Mouse (Mus musculus) adrenal gland, postnatal 4 days (tissue): ENCODE measurements around the gene Pkd1l1. TPM values are rescaled to one million over a fixed set of nuclear protein-coding genes. Genes with fewer than 3 reads are reported as not detected.

ENCODE experiments used
- DNase-seq, 2 experiments: peaks; one replicate each; pipeline ENCODE4 v3.0.0; 2021 to 2022; ENCODE audit warnings: low spot score in 2 of 2, mixed read lengths in 2 of 2
- total RNA-seq, 2 experiments: library from RNA; stranded (reverse); gene quantifications; 2 replicates each; pipeline ENCODE4 v1.2.3; 2021

Pkd1l1 gene
- total RNA-seq, 2 experiments from 2014 or later, result 0.08 to 0.20 TPM

DNA sequence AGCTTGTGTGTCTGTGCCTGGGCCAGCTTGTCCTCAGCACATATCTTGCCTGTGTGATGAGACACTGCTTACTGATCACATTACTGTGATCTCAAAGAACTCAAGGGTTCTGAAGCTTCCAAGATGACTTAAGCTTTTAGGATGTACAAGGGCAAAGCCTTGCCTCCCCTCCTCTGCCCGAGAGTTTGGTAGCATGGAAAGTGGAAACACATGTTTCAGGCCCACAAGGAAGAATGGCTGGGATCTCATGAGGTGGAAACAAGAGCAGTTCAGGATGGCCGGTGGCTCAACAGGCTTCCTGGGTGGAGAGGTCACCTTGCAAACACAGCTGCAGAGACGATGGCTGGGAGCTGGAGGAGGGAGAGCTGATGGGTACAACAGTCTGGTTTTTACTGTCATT, 147.0 kb downstream of the Pkd1l1 start:
- no peak for DNase-seq

DNA sequence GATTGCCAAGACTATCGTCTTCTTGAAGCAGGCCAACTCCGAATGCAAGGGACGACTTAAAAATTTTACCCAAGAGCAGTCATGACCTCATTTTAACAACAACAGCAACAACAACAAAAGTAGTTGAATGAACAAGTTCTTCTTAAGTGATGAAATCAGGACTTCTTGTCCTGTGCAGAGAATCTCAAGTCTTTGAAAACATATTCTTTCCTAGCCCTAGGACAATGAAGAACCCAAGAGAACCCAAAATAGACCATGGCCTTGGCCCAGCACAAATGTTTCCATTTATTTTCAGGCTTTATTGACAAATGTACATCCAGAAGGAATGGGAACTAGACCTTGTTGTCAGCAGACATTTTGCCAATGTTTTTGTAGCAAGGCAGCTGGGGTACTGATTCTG, 147.7 kb downstream of the Pkd1l1 start:
- DNase-seq, result no peak

DNA sequence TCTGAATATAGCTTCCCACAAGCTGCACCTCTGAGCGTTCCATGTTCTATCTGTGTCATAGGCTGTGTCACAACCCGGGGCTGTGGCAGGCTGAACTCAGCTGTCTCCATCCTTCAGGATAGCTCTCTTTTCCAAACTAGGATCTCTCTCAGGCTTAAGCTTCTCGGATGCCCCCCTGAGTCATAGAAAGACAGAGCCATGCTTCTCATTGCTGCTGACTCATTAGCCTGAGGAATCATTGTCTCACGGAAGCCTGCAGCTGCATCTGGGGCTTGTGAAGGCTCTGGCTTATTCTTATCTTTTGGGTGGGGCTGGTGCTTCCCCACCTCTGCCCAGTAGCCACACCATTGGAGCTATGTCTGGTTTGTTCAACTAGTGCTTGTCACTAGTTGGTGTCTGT, 151.7 kb downstream of the Pkd1l1 start:
- no peak for DNase-seq

DNA sequence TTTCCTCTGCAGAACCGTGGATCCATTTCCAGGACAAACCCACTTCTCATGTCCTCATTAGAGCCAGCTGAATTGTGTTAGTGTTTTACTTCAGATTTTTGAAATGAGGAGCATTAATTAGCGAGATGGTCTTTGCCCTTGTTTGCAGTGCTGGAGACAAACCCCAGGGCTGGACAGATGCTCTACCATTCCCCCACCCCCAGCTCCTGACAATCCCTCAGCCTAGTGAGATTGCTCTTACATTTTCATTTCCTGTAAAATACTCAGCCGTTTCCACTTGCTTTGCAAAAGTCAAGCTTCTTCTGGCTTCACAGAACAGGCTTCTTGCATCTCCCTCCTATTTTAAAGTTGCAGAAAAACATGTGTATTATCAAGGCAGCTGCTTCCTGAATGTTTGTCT, 155.7 kb downstream of the Pkd1l1 start:
- DNase-seq, result no peak

DNA sequence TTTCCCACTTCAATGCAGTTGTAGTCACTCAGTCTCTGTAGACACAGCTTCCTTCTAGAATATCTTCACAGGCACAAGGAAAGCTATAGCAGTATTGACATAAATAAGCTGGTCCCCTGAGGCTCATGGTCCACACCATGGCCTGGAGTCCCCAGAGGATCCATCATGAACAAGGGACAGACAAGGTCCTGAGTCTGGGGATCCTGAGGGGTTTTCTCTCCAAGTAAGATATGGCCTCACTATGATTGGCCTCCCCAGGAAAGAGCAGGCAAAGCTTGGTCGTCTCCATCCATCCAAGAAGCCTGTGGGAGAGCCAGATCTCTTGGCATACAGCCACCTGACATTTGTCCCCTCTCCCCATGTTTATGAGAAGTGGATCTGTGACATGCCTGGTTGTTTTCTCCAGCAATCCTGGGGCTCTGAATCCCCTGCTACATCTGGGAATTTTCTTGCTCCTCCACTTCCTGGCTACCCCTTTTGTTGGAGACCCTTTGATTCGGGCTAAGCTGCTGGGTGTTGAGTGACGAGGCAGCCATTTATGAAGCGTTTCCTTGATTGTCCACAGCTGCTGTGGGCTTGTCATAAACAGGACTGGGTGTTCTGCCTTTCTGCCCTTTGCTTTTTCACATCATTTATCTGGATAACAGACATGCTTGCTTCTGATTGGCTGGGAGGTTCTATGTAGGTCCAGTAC, 158.8 kb downstream of the Pkd1l1 start:
- no peak for DNase-seq

GRCm38 (mm10) chr11:8811506-8812100, 161.5 kb downstream of the Pkd1l1 start:
- no peak for DNase-seq

GRCm38 (mm10) chr11:8809644-8810043, 163.4 kb downstream of the Pkd1l1 start:
- DNase-seq, result no peak

DNA sequence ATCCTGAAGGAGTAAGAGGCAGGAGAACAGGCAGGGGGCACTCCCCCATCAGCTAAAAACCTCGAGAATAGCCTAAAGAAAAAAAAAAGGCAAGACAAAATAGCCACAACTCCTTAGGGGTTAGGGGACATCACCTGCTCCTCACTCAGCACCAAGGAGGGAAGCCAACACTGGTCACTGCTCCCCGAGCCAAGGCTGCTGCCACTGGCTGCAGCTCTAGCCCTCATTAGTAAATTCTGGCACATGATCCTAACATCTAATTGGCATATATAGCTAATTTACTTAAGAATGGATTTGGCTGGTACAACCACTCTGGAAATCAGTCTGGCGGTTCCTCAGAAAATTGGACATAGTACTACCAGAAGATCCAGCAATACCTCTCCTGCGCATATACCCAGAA, 166.1 kb downstream of the Pkd1l1 start:
- DNase-seq, result no peak

DNA sequence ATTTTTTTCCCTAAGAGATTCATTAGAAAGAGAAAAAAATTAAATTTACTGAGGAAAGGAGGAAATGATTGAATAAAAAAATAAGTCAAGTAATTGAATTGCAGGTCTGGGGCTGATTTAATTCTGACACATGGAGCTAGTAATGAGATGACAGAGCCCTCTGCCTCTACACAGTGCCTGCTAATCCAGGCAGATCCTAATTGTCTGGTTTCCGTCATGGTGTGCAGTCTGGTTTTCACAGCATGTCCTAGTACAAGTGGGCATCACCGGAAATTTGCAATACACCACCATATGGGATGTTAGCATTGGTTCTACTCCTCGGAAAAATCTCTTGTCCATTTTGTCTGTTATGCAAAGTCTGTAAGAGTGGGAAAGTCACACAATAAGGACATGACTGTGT, 168.9 kb downstream of the Pkd1l1 start:
- DNase-seq, result no peak

- no peak for DNase-seq
These were observed 175.6 kb downstream of the Pkd1l1 start for GRCm38 (mm10) chr11:8797486-8797885.

- no peak for DNase-seq
These were observed 178.0 kb downstream of the Pkd1l1 start for GRCm38 (mm10) chr11:8795031-8795430.

- no peak for DNase-seq
These were observed 180.9 kb downstream of the Pkd1l1 start for GRCm38 (mm10) chr11:8792146-8792545.

DNA sequence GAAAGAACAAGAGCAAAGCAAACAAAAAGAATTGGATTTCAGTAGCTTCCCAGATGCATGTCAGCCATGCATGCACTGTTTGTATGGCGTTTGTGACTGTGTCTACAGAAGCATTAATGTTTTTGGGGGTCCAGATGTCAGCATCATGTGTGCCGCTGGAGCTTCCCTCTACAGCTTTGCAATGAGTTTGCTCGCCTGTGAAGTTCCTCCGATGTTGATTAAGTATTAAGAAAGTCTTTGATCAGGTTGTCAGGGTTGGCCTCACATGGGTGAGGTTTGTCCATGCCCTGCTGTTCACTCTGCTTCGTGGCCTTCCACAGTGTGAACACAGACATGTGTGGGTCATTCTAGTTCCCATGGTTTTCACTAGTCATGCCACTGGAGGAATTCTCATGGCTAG, 183.9 kb downstream of the Pkd1l1 start:
- DNase-seq, result no peak

GRCm38 (mm10) chr11:8787604-8788003, 185.5 kb downstream of the Pkd1l1 start:
- no peak for DNase-seq

DNA sequence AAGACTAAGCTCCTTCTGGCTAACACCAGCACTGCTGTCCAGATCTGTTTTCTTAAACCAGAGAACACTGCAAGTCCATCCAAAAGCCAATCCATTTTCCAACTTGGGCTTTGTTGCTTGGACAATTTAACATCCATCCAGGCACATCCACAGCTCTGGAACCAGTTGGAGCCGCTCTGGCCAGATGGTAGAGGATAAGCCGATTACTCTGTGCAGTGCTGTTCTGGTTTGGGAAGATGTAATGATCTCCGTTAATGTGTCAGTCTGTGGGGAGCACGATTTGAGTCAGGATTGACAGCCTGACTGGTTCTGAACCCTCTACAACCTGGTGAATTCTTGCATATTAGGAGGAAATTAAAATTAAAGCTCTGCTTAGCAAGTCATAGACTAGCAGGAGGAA, 188.7 kb downstream of the Pkd1l1 start:
- DNase-seq, result no peak

DNA sequence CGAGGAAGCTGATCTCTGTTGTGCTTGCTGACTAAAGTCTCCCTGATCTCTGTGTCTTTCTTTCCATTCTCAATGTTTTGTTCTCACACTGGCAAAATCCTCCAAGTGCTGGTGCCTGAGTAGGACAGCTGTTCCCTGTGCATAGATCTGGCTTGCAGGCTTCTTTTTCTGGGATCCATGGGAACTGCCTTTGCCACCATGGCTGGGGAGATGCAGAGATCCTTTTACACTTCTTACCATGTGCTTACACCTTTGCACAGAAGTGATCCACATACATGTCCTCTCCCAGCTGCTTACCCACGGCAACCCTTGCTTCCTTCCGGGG, 191.0 kb downstream of the Pkd1l1 start:
- DNase-seq, result no peak

DNA sequence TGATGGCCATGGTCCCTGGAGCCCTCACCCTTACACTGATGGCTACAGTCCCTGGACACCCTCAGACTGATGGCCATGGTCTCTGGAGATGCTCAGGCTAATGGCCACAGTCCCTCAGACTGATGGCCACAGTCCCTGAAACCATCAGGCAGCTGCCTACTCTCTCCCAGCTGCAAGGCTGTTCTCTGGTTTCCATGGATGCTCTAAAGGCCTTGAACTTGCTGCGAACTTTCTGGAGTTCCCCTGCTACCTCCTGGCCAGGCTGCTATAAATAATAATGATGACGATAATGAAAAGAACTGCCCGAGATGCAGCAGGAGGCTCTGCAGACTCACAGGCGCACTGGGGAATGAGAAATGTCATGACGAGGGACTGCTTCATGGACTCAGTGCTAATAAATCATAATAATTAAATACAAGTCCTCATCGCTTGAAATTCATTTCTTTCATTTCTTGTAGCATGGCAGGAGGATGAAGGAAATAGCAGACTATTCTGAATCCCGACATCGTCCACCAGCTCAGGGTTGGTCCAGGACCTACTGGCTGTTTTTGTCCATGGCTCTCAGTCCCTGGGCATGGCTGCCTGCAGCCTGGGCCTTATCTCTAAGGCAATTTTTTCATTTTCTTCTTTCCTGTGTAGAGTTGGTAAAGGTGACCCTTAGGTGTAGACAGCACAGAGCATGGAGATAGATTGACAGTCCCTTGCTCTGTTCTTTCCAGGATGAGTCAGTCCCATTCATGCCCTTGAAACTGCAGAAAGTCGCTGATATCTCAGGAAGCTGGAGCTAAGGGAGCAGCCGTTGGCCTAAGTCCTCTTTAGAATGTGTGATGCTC, 191.5 kb downstream of the Pkd1l1 start:
- peak in 1 of 2 experiments; percentile 24 for DNase-seq

- no peak for DNase-seq
These were observed 193.6 kb downstream of the Pkd1l1 start for GRCm38 (mm10) chr11:8779427-8779826.
